Comparison of ENCODE assay signal across 16 mouse cellular contexts in genomic region chr4:132905843-132906360, GRCm38 (mm10). TPM values are rescaled to one million over a fixed set of nuclear protein-coding genes. Genes with fewer than 3 reads are reported as not detected.
DNase-seq lines count a peak whose midpoint lies in the region; ATAC-seq and TF ChIP-seq lines count a peak whose summit lies in the region.
"Had no signal": no experiment of that assay in that cellular context is flagged by ENCODE, and none has a peak within 500 bp of the region (broad histone marks: within the 10 kb centered on the region; RNA-seq: fewer than 3 reads in every experiment).

No protein-coding gene starts in this region.

- H3K4me1 ChIP-seq in heart, embryonic 15.5 days (replicated peaks), result peaks cover 12% of the 10 kb centered on the region; the same call in 1 of the 2 replicates
- H3K4me1 ChIP-seq in lung, postnatal 0 days (ENCODE audit: insufficient read depth, low read depth, low read length), result no peaks in the 10 kb centered on the region
- H3K4me1 ChIP-seq: limb, embryonic 13.5 days; stomach, embryonic 15.5 days had no signal

- H3K9ac ChIP-seq in heart, embryonic 15.5 days, result no peak overlapping the region
- no peak overlapping the region for H3K9ac ChIP-seq in lung, postnatal 0 days (replicated peaks; ENCODE audit: low read depth)
- H3K9ac ChIP-seq: limb, embryonic 13.5 days; stomach, embryonic 15.5 days had no signal

- WGBS in heart, embryonic 15.5 days, result 79% methylated on average over 5 of the region's 5 CpGs
- 69% methylated on average over 5 of the region's 5 CpGs for WGBS in lung, postnatal 0 days

- no peak for TF ChIP-seq EP300 in lung, postnatal 0 days (IDR thresholded peaks at IDR 0.05)

- DNase-seq in heart, adult 9 months (ENCODE audit: low spot score in 2 of 2), result no peak
- DNase-seq in lung, postnatal 0 days (ENCODE audit: low spot score), result no peak
- DNase-seq in lung, adult 18-20 months, result no peak
- peak; percentile 62 for DNase-seq in fat pad, adult 2 months (ENCODE audit: extremely low read depth, low read depth, low spot score)
- DNase-seq in kidney, postnatal 25 days, result peak; percentile 58 to 64
- DNase-seq in Muller cell, postnatal 12 days (ENCODE audit: inconsistent ontology term), result no peak
- DNase-seq: cerebellum, adult 9-10 months; layer of hippocampus, postnatal 36 days; right cerebral cortex, postnatal 25 days had no signal

- TF ChIP-seq CTCF in lung, postnatal 0 days (IDR thresholded peaks at IDR 0.05), result no peak

- H3K4me3 ChIP-seq in heart, embryonic 15.5 days, result no peak overlapping the region
- H3K4me3 ChIP-seq in lung, postnatal 0 days (ENCODE audit: low read depth, low read length), result no peak overlapping the region
- H3K4me3 ChIP-seq: limb, embryonic 13.5 days; stomach, embryonic 15.5 days had no signal

- H3K27ac ChIP-seq in heart, embryonic 15.5 days, result 0 out of 2 replicates have a peak overlapping the region, but pooled peaks have one; percentile 31
- peak overlapping the region; percentile 64 for H3K27ac ChIP-seq in lung, postnatal 0 days (ENCODE audit: low read length)
- H3K27ac ChIP-seq: limb, embryonic 13.5 days had no signal

- H3K4me2 ChIP-seq in heart, embryonic 15.5 days, result no peak overlapping the region
- no peak overlapping the region for H3K4me2 ChIP-seq in lung, postnatal 0 days (replicated peaks; ENCODE audit: low read depth, low read length)
- H3K4me2 ChIP-seq: limb, embryonic 13.5 days; stomach, embryonic 15.5 days had no signal

- H3K9me3 ChIP-seq in heart, embryonic 15.5 days (replicated peaks), result no peaks in the 10 kb centered on the region
- no peaks in the 10 kb centered on the region for H3K9me3 ChIP-seq in lung, postnatal 0 days (ENCODE audit: low read length)
- H3K9me3 ChIP-seq: limb, embryonic 13.5 days; stomach, embryonic 15.5 days had no signal

- H3K36me3 ChIP-seq in heart, embryonic 15.5 days, result peaks cover 42% of the 10 kb centered on the region
- H3K36me3 ChIP-seq in lung, postnatal 0 days (ENCODE audit: insufficient read depth, low read length), result peaks cover 44% of the 10 kb centered on the region

- H3K27me3 ChIP-seq in heart, embryonic 15.5 days, result no peaks in the 10 kb centered on the region
- no peaks in the 10 kb centered on the region for H3K27me3 ChIP-seq in lung, postnatal 0 days (replicated peaks; ENCODE audit: insufficient read depth, low read length)
- H3K27me3 ChIP-seq: limb, embryonic 13.5 days; Patski; stomach, embryonic 15.5 days had no signal

- ATAC-seq in heart, embryonic 15.5 days (replicated peaks; ENCODE audit: insufficient number of reproducible peaks, insufficient read depth, low FRiP score, low read depth), result no peak
- ATAC-seq in lung, postnatal 0 days, result no peak
- ATAC-seq: CD4-positive, CD25-positive, alpha-beta regulatory T cell, adult 4 months; forebrain, embryonic 16.5 days; hindbrain, postnatal 0 days; Patski had no signal

RNA-seq across cellular contexts. Expression of gene Fam76a, which starts 16.5 kb away (rescaled TPM):
- polyA plus RNA-seq in heart, embryonic 15.5 days (2015; fragmentation: Nextera tagmentation; extraction: Ambion mirVana), result 37.0 and 40.0 TPM in 2 replicates
- 53.9 and 57.6 TPM in 2 replicates for polyA plus RNA-seq in lung, postnatal 0 days (2015; fragmentation: Nextera tagmentation; extraction: Ambion mirVana)

RNA-seq across cellular contexts. Expression of gene Stx12, which starts 21.6 kb away (rescaled TPM):
- polyA plus RNA-seq in heart, embryonic 15.5 days (2015; fragmentation: Nextera tagmentation; extraction: Ambion mirVana), result 51.9 and 52.0 TPM in 2 replicates
- polyA plus RNA-seq in lung, postnatal 0 days (2015; fragmentation: Nextera tagmentation; extraction: Ambion mirVana), result 80.8 and 85.9 TPM in 2 replicates

Comparison
In these comparisons a context has a peak if more than half of its experiments do, and no peak if none do; other contexts are left out.
1. DNase-seq: peak in fat pad, adult 2 months (single experiment) and kidney, postnatal 25 days (2 of 2); none in heart, adult 9 months (0 of 2), lung, postnatal 0 days (single experiment), lung, adult 18-20 months (0 of 2) and Muller cell, postnatal 12 days (single experiment).